Mouse (Mus musculus) telencephalon, adult 2 months (tissue): ENCODE results near the gene C1ql4.
"Not testable (repeated sequence)": the region's sequence is repeated elsewhere in the genome, so short reads cannot be mapped to it uniquely, and the experiment has no call there.

ENCODE experiments used
- DNase-seq: peaks from one replicate; pipeline ENCODE4 v3.0.0-alpha.2; 2011; ENCODE audit warnings: low read depth, low spot score

The C1ql4 gene

DNA sequence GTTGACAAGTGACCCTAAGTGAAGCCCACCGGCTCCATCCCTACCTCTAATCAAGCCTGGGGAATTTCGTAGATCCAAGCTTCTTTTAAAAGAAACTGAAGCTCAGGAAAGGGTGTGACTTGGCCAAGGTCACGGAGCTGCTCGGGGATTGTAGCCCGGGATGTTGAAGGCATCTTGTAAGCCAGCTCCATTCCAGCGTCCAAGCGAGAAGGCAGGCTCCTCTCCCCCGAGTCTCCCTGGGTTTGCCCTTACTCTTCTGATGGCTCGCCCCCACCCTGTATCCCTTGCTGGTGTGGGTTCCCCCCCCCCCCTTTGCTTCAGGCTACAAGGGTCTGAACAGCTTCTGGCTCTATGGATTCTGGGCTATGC, 10.9 kb upstream of the C1ql4 start:
- no peak for DNase-seq

DNA sequence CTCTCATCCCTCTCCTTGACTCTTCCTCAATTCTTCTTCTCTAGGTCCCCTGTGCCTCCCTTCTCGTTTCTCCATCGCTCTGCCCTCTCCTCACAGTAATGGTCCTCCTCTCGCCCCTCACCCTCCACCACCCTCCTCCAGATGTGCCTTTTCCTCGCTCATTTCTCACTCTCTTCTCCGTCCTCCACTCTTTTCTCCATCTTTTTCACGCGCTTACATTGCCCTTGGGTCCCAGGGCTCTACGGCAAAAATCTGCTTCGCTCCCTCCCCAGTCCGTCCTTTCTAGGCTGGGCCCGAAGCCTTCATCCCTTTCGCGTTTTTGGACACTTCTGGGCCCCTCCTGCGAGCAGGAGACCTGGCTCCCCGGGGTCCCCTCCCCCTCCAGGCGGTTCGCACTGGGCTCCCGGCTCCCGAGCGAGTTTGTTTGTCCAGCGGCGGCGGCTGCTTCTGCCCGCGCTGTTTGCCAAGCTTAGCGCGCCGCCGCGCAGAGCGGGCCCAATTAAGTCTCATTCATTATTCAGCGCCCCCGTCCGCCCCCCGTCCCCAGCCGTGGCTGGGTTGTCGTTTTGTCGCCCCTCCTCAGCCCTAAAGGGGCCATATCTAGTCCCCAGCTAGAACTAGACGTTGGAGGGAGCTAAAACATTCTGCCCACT, 10.3 kb upstream of the C1ql4 start:
- no peak for DNase-seq

DNA sequence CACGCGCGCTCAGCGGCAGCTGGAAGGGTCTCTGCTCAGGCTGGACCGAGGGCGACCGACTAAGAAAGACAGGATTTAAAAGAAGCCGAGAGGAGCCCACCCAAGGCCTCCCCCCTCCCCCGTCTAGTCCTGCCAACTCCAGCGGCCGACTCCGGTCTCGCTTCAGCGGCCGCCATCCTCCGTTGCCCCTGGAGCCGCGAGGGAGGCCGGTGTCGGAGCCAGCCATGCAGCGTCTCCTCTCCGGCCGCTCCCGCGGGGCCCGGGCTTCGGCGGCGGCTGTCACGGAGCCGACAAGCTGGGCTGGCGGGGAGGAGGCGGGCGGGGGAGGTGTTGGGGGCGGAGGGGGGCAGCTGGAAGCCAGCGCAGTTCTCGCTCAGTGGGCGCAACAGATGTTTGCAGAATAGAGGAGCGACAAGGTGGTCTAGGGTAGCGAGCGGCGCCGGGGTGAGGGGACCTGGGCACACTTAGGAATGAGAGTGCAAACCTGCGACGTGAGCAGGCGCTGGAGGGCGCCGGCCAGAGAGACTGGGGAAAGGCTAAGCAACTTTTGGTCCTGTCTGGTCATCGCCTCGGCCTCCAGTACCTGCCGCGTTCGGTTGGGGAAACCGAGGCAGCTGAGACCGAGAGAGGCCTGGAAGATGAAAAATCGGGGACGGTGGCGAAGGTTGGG, 9.3 kb upstream of the C1ql4 start:
- DNase-seq: no peak

DNA sequence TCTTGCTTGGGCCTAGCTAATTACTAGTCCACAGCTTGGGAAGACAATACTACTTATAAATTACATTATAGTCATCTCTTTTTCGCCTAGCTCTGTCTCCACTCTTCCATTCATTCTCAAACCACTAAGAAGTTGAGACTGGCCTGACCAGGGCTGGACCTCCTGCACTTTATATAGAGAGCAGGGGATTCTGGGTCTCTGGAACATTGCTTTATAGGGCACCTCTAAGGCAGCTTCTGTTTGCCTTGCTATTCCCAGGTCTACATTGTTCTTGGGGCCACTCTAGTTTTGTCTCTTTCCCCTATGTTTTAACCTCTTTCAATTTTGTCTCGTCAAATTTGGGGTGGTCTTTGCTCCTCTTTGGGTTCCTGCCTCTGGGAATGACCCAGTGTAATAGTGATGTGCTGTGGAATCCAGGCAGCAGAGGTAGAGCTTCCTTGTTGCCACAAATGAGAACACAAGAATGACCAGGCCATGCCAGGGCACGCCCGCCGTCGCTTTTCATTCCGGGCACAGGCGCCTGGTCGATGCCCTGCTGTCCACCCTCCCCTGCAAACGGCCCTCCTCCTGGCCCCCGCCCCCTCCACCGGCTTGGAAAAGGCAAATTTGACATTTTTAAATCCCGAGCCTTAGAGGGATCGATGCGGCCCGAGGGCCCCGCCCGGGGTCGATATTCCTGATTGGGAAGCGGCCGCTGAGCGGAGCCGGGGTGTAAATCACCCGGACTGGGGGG, 8.6 kb upstream of the C1ql4 start:
- no peak for DNase-seq

DNA sequence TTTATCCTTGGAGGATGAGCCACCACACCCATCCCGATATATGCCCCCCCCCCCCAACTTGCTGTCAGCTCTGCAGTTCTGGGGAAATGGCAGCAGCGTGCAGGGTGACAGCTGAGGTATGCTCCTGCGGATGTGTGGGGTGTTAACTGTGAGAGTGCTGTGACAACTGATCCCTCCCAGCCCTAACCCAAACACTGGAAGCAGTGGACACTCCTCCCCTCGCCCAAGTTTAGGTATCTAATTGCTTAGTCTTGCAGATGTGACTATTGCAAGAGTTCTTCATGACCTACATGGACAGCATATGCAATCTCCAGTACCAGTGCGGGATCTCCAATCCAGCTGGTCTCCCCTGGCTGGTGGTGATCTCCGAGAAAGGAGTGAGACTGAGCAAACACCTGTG, 7.7 kb upstream of the C1ql4 start:
- DNase-seq: no peak

DNA sequence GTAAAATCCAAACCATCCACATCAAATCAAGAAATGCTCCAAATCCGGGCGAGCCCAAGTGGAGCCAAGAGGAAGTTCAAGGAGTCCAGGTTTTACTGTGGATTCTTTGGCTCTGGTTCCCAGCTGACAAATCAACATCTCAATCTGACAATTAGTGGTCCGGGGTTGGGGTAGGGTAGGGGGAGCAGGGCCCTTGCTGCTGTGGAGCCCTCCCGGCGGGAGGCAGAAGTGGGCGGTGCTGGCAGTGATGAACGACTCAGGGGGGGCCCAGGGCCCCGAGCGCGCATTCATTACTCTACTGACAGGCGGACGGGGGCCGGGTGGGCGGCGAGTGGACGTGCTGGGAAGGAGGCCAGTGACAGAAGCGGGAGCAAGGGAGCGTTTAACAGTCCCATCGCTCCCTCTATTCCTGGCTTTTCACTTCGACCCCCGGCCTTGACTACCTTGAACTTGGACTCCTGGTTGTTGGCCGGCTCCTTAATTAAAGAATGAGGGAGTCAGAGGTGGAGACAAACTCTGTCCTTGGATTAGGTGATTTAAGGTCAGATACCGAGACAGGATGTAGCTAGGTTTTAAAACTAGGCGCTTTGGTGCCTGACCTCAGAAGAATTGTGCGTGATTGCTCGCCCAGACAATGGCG, 7.1 kb upstream of the C1ql4 start:
- no peak for DNase-seq

DNA sequence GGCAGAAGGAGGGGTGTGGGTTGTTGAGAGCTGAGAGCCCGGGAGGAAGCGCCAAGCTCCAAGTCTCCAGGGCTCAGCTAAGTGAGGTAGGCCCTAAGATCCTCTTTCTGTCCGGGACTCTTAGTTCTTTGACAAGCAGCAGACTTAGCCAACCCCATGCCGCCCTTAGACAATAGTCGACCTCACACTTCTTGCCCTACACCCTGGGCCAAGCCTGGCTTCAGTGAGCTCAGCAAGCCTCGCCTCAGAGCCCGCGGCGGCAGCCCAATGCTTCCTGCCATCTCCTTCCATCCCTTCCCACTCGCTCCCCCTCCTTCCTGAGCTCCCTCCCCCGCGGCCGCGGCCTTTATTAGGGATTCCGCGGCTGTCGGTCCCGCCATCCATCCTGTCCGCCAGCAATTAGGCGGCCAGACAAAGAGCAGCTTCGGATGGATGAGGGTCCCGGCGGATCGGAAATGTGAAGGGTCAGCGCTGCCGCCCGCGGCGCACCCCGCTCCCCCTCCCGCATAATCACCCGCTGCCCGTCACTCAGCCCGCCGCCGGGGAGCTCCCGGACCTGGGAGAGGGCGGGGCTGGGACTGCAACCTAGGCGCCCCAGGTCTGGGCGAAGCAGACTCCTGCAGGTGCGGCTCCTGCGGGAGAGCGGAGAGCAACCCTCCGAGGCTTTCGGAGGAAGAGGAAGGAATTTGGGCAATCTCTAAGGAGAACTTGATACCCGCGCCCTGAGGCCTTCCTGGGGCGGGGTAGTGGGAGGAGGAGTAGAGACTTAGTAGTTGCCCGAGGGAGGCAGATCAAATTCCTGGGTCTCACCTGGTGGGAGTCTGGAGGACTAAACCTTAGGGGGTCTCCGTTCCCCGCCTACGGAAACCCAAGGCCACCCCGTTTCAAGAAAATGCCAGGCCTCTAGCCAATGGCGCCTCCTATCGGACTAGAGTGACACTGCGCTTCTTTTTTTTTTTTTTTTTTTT, 6.0 kb upstream of the C1ql4 start:
- no peak for DNase-seq

DNA sequence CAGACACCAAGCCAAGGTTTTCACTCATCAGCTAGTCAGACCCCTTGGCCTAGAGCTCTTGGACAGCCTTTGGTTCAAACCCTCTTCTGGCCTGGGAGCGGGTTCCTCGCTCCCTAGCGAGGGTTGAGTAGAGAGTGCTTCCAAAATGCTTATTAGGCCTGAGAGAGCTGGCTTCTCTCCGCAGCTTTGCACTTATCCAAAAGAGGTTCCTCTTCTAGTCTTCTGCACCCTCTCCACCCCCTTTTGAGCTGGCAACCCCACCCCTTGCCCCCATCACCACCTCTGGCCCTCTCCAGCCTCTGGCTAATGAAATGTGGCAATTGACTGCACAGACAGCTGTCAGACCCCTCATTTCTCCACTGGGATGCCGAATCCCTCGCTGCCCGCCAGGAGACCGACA, 5.3 kb upstream of the C1ql4 start, which contains the start of gene Dnajc22:
TSS of gene Dnajc22 (plus strand) at position 301 of the 400 bp plus-strand sequence.
- DNase-seq: no peak

DNA sequence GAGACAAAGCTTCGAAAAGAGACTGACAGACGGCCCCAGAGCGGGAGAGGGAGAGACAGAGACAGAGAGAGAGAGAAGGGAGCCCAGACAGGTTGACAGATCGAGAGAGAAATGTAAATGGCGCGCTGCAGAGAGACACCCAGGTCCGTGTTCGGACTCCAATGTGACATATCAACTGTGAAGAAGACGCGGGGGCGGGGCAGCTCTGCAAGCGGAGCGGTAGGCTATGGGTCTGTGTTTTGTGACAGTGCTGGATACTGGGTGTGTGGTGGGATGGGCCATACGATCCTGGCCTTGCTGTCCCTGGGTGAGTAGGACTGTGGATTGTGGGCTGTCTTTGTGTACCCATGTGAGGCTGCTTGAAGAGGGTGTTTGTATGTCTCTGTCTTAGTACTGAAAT, 1.5 kb upstream of the C1ql4 start:
- DNase-seq: no peak

DNA sequence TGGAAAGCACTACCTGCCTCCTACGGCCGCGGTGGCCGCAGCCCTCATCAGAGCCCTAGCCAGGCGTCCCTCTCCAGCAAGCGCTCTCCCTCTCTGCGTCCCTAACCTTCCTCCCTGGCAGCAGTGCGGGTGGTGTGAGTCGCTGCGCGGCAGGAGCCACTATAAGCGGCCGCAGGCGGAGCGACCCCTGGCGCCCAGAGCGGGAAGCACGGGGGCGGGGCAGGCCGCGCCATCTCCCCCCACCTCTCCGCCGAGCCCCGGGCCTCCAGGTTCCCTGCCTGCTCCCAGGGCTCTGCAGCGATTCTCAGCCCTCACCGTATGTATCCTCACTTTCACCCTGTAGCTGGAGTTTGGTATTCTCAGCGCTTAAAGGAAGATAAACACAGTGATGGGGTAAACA, 675 bp upstream of the C1ql4 start:
- no peak for DNase-seq

DNA sequence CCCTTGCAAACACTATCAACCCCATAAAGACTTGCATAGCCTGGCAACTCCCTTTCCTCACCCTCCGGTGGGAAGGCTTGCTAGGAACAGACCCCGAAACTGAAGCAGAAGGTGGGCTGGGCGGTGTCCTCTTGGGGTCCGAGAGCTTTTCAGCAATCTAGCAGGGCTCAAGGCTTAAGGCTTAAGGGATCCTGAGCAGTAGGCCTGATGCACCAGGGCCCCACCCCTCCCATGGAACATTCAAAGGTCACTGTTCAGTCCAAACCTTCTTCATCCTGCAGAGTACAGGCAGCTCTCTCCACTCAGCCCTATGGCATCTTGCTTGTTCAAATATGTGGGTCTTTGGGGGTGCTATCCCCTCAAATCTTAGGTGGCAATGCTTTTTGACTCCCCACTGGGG, 1.6 kb downstream of the C1ql4 start:
- DNase-seq: no peak

DNA sequence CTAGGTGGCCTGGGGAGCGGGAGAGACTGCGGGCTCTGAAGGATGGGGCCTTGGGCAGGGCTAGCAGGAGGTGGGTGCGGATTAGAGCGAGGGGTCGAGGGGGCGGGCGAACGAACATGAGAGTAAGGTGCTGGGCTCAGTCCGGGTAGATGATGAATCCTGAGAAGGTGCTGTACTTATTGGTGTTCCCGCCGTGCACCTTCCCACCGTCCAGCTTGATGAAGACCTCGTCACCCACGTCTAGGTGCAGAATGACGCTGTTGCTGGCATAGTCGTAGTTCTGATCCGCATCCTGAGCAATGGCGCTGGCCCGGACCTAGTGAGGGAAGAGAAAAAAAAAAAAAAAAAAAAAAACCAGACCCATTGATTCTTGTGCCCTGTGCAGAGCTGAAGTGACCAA, 3.0 kb downstream of the C1ql4 start:
- DNase-seq: no peak

DNA sequence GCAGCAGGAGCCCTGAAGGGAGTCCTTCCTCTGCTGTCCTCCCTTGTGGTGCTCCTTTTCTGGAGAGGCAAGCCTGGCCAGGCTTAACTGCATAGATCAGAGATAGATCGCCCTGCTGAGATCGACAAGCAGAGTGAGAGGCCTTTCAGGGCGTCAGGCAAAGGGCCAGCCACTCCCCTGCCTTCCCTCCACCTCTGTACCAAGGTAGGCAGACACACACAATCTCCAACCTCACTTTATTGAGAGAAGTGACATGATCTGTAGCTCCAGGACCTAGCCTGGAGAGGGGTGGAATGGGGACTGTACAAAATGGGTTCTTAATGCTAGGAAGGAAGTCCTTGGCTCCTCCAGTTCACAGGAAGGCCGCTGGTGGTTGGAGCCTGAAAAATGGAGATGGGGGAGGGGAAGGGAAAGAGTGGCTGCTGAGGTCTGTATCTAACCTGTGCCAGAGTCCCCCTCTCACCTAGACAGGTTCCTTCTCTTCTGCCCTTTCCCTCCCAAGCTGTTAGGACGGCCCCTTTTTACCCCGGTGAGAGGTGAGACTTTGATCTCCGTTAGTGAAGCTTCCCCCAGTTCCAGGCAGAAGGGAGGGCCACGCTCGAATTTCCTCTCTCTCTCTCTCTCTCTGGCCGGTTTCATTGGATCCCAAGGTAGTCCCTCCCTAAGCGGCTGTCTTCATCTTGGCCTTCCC, 3.6 kb downstream of the C1ql4 start:
- no peak for DNase-seq

DNA sequence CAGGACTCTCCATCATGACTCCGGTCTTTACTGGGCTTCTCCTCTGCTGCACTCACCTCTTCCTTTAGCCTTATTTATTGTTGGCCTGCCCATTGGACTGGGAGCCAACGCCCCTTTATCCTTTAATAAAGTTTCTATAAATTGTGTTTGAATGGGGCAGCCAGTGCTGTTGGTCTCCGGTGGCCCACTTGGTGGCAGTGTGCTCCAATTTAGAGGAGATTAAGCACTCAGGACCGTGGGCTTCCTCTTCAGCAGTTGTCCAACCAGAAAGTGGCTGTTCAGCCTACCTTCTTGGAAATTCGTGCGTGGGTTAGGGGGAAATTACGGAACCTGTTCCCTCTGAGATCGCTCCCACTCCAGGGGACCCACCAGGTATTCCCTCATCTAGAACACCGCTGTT, 4.4 kb downstream of the C1ql4 start:
- no peak for DNase-seq

DNA sequence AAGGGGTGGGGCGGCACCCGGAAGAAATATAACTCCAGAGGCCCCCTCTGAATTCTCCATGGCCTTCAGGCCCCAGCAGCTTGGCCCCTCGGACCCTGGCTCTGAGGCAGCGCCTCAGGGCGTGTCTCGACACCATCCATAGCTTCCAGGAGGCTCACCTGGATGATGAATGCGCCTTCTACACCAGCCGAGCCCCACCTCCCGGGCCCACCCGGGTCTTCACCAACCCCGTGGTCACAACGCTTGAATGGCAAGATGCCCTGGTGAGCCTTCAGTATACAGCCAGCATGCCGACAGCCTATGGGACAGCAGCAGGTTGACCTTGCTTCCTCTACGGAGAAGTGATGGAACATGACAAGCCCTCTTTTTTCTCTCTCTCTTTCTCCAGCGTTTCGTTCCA, 4.8 kb downstream of the C1ql4 start:
- DNase-seq: no peak

DNA sequence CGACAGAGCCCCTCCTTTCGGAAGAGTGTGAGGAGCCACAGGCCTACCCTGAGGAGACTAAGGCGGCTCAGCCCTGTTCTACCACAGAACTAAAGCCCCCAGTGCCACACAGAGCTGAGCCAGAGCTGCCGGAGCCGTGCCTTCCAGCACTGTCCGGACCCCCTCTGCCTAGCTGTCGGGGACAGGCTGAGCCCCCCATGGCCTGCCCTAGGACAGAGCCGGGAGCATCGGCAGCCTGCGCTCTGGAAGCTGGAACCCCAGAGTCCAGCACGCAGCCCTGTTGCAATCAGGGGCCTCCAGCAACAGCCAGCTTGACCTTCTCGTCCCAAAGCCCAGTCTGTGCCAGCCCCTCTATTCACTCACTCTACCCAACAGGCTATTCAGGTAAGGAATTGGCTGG, 5.3 kb downstream of the C1ql4 start:
- DNase-seq: no peak

DNA sequence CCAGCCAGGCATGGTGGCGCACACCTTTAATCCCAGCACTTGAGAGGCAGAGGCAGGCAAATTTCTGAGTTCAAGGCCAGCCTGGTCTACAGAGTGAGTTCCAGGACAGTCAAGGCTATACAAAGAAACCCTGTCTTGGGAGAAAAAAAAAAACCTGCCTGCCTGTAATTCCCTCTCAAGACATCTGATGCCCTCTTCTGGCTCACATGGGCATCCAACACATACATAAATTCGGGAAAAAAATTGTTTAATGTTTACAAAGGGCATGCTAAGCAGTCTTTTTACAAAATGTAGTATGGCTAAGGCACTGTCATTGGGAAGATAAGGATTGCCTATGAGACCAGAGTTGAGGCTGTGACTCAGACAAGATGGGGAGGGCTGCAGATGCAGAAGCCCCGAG, 7.8 kb downstream of the C1ql4 start:
- no peak for DNase-seq

DNA sequence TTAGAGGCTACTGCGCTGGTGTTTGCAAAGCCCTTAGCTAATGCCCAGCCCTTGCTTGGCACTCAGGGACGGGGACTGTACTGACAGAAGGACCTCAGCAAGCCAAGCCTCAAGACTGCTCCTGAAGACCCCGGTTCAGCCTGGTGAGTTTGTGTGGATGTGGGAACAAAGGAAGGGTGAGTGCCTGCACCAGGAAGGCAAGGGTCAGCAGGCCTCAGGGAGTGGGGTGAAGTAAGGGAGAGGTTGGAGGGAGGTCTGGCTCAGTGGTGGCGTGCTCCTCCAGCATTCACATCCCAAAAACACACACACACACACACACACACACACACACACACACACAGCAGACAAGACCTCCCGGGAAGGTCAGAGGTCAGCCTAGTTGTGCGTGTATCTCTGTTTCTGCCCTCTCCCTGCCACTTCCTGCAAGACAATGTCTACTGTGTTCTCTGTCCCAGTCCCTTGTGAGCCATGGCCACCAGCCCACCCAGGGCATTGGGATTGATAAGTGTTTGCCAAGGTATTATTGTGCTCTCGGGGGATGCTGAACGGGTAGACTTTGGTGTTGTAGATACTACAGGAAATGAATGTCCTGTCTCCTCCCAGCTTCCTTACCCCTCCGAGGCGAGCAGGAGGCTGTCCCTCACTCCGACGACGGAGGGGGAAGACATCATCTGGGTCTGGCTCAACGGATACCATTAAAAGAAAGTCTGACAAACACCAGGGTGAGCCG, 9.3 kb downstream of the C1ql4 start:
- DNase-seq: no peak

DNA sequence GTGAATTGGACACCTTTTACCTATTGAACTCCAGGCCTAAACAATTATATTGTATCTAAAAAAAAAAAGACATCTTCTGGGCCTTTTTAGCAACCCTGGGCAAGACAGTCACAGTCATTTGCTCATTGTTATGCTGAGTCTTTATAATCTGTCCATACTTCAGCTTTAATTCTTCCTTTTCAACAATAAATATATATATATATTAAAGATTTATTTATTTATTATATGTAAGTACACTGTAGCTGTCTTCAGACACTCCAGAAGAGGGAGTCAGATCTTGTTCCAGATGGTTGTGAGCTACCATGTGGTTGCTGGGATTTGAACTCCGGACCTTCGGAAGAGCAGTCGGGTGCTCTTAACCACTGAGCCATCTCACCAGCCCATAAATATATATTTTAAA, 11.6 kb downstream of the C1ql4 start:
- not testable (repeated sequence) for DNase-seq
